Mouse (Mus musculus) olfactory bulb, adult 2 months (tissue): ENCODE results near the gene Gab3. TPM values are rescaled to one million over a fixed set of nuclear protein-coding genes. Genes with fewer than 3 reads are reported as not detected.
"Not testable (repeated sequence)": the region's sequence is repeated elsewhere in the genome, so short reads cannot be mapped to it uniquely, and the experiment has no call there.

Experiments used
- H3K27ac ChIP-seq: fragments of 200-500 bp; 2 replicates; pipeline ENCODE4 v1.5.1; 2012; ENCODE audit warnings: low read depth, low read length; ENCODE audit not compliant: insufficient read depth
- H3K4me1 ChIP-seq: fragments of 200-500 bp; 2 replicates; pipeline ENCODE4 v1.6.1; 2012; ENCODE audit warnings: low read length; ENCODE audit not compliant: control insufficient read depth, insufficient read depth
- H3K4me3 ChIP-seq: fragments of 200-500 bp; 2 replicates; pipeline ENCODE4 v1.5.1; 2012; ENCODE audit warnings: mild to moderate bottlenecking, low read depth, low read length, moderate library complexity; ENCODE audit not compliant: insufficient read depth
- CTCF ChIP-seq: fragments of 200-500 bp; IDR thresholded peaks from 2 replicates; pipeline ENCODE4 v1.5.1; 2012; ENCODE audit warnings: low read depth, mild to moderate bottlenecking, low read length, moderate library complexity; ENCODE audit not compliant: insufficient read depth
- POLR2A ChIP-seq: fragments of 200-500 bp; IDR thresholded peaks from 2 replicates; pipeline ENCODE4 v1.6.1; 2012; ENCODE audit warnings: mild to moderate bottlenecking, low read depth, low read length, moderate library complexity; ENCODE audit not compliant: insufficient read depth
- WGBS: fragments of 180-500 bp; shearing (Covaris S2); methylation state at CpG from one replicate; pipeline ENCODE4 v1.1.7; 2018; 5-methylcytosine and 5-hydroxymethylcytosine counted together
- polyA plus RNA-seq: library from polyadenylated mRNA; stranded (reverse); fragments of >200 nt; gene quantifications from 2 replicates; pipeline ENCODE4 v1.2.4, GENCODE M21; 2012; ENCODE audit warnings: low replicate concordance; ENCODE audit not compliant: missing spikeins, insufficient read depth, insufficient read length

Gab3 gene
- polyA plus RNA-seq, 1 experiment = not detected

DNA sequence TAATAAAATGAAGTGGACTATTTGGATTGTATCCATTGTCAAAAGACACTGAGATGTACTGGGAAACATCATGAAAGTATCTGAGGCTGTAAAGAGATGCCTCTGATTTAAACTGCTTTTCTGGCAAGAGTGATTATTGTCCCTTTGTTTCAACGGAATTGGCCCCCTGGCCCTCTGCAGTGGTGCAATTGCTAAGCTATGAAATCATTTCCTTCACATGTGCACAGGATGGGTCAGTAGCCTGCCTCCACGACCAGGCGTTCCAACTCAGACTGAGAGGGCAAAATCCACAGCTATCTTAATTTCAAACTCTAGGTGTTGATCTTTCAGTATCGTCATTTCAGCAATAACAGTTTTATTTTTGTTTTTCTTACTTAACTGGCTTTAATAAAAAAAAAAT is 40.7 kb downstream of the Gab3 start:
- Histone ChIP-seq H3K4me1 (no peaks in the 10 kb centered on the region), H3K4me3 (no peak overlapping the region), H3K27ac (no peak overlapping the region)
- no peak for TF ChIP-seq CTCF
- TF ChIP-seq POLR2A = no peak
- 66% methylated on average over 4 of the region's 4 CpGs for WGBS

DNA sequence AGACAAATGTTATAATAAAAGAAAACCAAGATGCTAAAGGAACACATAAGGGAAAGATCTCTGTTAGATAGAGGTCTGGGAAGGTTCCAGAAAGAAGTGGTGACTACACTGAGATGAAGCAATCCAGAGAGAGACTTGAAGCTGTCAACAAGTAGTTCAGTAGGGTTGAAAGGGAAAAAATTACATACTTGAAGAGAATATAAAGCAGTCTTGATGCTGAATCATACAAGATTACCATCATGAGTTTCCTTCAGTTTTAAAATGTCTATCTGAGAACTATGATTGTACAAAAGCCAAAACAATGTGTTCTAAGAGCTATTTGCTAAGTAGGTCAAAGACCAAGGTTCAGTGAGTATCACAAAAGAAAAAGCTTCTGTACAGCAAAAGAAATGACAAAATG is 48.6 kb downstream of the Gab3 start:
- H3K27ac ChIP-seq = no peak overlapping the region
- TF ChIP-seq CTCF (no peak), POLR2A (no peak)
- H3K4me1 ChIP-seq = no peaks in the 10 kb centered on the region
- no peak overlapping the region for H3K4me3 ChIP-seq

DNA sequence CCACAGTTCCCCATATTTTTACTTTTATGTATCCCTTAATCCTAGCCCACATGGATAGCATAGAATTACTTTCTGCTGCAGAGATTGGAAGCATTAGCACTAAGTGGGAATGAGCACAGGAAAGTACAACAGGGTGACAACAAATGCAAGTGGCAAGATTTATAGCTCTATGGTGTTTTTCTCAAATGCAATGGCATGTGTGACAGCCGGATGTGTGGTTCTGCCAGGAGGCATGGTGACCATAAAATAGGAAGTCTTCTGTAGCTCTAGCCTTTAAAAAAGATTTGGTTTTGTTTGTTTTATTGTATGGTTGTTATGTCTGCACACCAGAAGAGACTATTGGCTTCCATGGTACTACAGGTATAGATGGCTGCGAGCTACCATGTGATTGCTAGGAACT is 50.1 kb downstream of the Gab3 start:
- 94% methylated on average over 2 of the region's 2 CpGs for WGBS
- H3K4me3 ChIP-seq = no peak overlapping the region
- TF ChIP-seq CTCF = no peak
- TF ChIP-seq POLR2A = no peak

DNA sequence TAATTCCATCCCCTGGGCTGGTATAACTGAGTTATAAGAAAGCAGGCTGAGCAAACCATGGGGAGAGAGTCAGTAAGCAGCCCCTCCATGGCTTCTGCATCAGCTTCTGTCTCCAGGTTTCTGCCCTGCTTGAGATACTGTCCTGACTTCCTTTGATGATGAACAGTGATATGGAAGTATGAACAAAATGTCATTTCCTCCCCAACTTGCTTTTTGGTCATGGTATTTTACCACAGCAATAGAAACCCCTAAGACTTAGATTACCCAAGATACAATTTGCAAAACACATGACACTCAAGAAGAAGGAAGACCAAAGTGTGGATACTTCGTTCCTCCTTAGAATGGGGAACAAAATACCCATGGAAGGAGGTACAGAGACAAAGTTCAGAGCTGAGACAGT is 51.2 kb downstream of the Gab3 start:
- not testable (repeated sequence) for H3K4me1 ChIP-seq, H3K4me3 ChIP-seq, H3K27ac ChIP-seq
- WGBS = 78% methylated on average over 1 of the region's 1 CpGs

More for the DNA sequence above, 50.1 kb downstream of the Gab3 start:
- Histone ChIP-seq H3K4me1 (no peaks in the 10 kb centered on the region), H3K27ac (no peak overlapping the region)

DNA sequence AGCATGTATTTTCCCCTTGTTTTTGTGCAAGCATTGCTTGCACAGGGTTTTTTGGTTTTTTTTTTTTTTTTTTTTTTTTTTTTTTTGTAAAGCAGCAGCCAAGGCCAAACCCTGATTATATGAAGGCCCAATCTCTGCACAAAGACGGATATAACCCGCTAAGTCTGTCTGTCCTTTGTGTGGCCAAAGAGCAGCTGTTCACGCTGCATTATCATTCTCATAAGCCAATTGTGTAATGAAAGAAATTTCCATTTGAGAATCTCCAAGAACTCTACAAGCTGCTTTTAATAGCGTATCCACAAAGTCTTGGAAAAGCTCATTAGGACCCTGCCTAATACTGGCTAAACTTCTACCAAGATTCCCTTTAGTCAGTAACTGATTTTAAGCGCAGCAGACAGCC is 101.5 kb downstream of the Gab3 start:
- TF ChIP-seq POLR2A (no peak), CTCF (no peak)
- H3K4me3 ChIP-seq = no peak overlapping the region
- WGBS = 59% methylated on average over 5 of the region's 5 CpGs
- H3K27ac ChIP-seq = no peak overlapping the region
- H3K4me1 ChIP-seq = no peaks in the 10 kb centered on the region

DNA sequence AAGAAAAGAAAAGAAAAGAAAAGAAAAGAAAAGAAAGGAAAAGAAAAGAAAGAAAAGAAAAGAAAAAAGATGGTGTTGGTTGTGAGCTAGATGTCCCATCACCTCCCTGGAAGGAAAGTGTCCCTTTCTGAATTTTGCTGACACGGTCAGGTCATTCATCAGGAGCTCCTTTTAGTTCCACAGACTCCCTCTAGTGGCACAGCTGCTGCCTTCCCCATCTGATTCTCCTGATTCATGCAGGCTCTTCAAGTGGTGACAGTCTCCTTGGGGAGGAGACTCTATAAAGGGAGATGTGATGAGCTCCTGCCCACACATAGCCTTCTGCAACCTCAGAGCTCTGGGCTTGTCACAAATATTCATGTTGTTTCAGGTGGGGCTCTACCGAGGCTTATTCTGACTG is 122.4 kb downstream of the Gab3 start:
- H3K4me1 ChIP-seq, H3K4me3 ChIP-seq, H3K27ac ChIP-seq: not testable (repeated sequence)
- WGBS = 20% methylated on average over 1 of the region's 2 CpGs

DNA sequence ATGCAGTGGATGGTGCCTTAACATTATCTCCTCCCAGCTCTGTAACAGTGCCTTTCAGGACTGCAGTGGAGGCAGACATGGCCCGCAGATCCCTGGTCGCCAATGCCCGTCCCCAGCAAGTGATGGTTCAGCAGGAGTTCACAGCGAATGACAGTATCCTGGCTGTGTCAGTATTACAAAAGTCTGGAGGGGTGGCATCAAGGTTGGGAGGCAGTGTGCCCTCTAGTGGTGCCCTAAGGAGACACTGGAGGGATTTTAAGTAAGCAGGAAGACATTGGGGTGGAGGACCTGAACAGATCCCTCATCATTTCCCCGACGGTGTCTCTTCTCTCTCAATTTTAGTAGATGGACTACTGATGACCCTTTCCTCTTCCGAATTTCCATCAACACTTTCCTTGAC is 126.1 kb downstream of the Gab3 start:
- H3K27ac ChIP-seq, H3K4me1 ChIP-seq, H3K4me3 ChIP-seq: not testable (repeated sequence)
- 72% methylated on average over 7 of the region's 7 CpGs for WGBS

Other genes with a start within 250 kb of the Gab3 start
- gene Gm5936, start 248.3 kb downstream of the Gab3 start, polyA plus RNA-seq = not detected in 2 replicates
- gene Dkc1, start 10.4 kb upstream of the Gab3 start, polyA plus RNA-seq = not detected in 2 replicates
- gene Mpp1, start 45.6 kb upstream of the Gab3 start, polyA plus RNA-seq = not detected in 2 replicates
- not detected in 2 replicates for gene Smim9, start 78.3 kb upstream of the Gab3 start, polyA plus RNA-seq